14 mouse cellular contexts compared by ENCODE assay signal in genomic region chr2:121582809-121583376, GRCm38 (mm10).
A peak's percentile ranks its signal among the peaks of the same experiment; 100 is the strongest.
DNase-seq lines count a peak whose midpoint lies in the region; ATAC-seq and TF ChIP-seq lines count a peak whose summit lies in the region.
"Had no signal": no experiment of that assay in that cellular context is flagged by ENCODE, and none has a peak within 500 bp of the region (broad histone marks: within the 10 kb centered on the region; RNA-seq: fewer than 3 reads in every experiment).

No protein-coding gene starts in this region.

- peaks cover 9% of the 10 kb centered on the region for H3K4me1 ChIP-seq in cerebellum, adult 2 months (ENCODE audit: control insufficient read depth, insufficient read depth, low read length)
- peaks cover 15% of the 10 kb centered on the region for H3K4me1 ChIP-seq in liver, embryonic 12.5 days

- H3K9me3 ChIP-seq in liver, embryonic 12.5 days (replicated peaks), result no peaks in the 10 kb centered on the region
- H3K9me3 ChIP-seq: heart, embryonic 13.5 days; midbrain, embryonic 13.5 days had no signal

- H3K36me3 ChIP-seq in liver, embryonic 12.5 days, result no peaks in the 10 kb centered on the region
- H3K36me3 ChIP-seq: heart, embryonic 13.5 days had no signal

- H3K9ac ChIP-seq in liver, embryonic 12.5 days, result no peak overlapping the region
- H3K9ac ChIP-seq: heart, embryonic 13.5 days; midbrain, embryonic 13.5 days had no signal

- DNase-seq in adrenal gland, postnatal 14 days, result peak; percentile 24
- DNase-seq in adrenal gland, postnatal 25 days, result no peak
- DNase-seq in heart, adult 18-20 months, result peak; percentile 42 to 59
- DNase-seq in heart, postnatal 25 days (ENCODE audit: low spot score), result no peak
- DNase-seq in left cerebral cortex, postnatal 4 days, result peak; percentile 26
- DNase-seq in left cerebral cortex, adult 8-10 months (ENCODE audit: low spot score in 2 of 2), result no peak
- peak; percentile 50 to 71 for DNase-seq in cerebellum, adult 2 months
- DNase-seq: right cerebral cortex, postnatal 14 days had no signal

- H3K27ac ChIP-seq in cerebellum, adult 2 months (ENCODE audit: insufficient read depth, low read length), result no peak overlapping the region
- no peak overlapping the region for H3K27ac ChIP-seq in liver, embryonic 12.5 days
- H3K27ac ChIP-seq: macrophage; midbrain, embryonic 13.5 days had no signal

- no peaks in the 10 kb centered on the region for H3K27me3 ChIP-seq in cerebellum, adult 2 months (ENCODE audit: control insufficient read depth, insufficient read depth, low read length)
- H3K27me3 ChIP-seq in liver, embryonic 12.5 days (replicated peaks), result no peaks in the 10 kb centered on the region
- H3K27me3 ChIP-seq: CH12.LX; heart, embryonic 13.5 days had no signal

- WGBS in cerebellum, adult 2 months, result 11% methylated on average over 13 of the region's 13 CpGs
- 80% methylated on average over 13 of the region's 13 CpGs for WGBS in liver, embryonic 12.5 days (ENCODE audit: insufficient replicate concordance)

- intact Hi-C loops in heart, postnatal 25 days (cut with DNase I), result no loop called here
- intact Hi-C loops in left cerebral cortex, postnatal 4 days (cut with DNase I), result no loop called here

- TF ChIP-seq CTCF in cerebellum, adult 2 months (IDR thresholded peaks at IDR 0.05; ENCODE audit: borderline replicate concordance, insufficient read depth, low read depth, low read length), result no peak

- H3K4me3 ChIP-seq in cerebellum, adult 2 months (replicated peaks; ENCODE audit: insufficient read depth, low read depth, low read length), result no peak overlapping the region
- no peak overlapping the region for H3K4me3 ChIP-seq in liver, embryonic 12.5 days
- H3K4me3 ChIP-seq: heart, embryonic 13.5 days; midbrain, embryonic 13.5 days had no signal

- no peak overlapping the region for H3K4me2 ChIP-seq in liver, embryonic 12.5 days
- H3K4me2 ChIP-seq: heart, embryonic 13.5 days; liver, embryonic 11.5 days; midbrain, embryonic 13.5 days had no signal

- no peak for ATAC-seq in liver, embryonic 12.5 days

- no peak for TF ChIP-seq POLR2A in cerebellum, adult 2 months (IDR thresholded peaks at IDR 0.05; ENCODE audit: borderline replicate concordance, insufficient read depth, low read length)

Comparison
In these comparisons a context has a peak if more than half of its experiments do, and no peak if none do; other contexts are left out.
1. DNase-seq: peak in adrenal gland, postnatal 14 days (single experiment), heart, adult 18-20 months (2 of 2), left cerebral cortex, postnatal 4 days (single experiment) and cerebellum, adult 2 months (2 of 2); none in adrenal gland, postnatal 25 days (single experiment), heart, postnatal 25 days (single experiment) and left cerebral cortex, adult 8-10 months (0 of 2).